Mouse (Mus musculus) gastrocnemius, adult 8-10 months (tissue): Measurements from ENCODE around the gene Kazn. TPM values are rescaled to one million over a fixed set of nuclear protein-coding genes. Genes with fewer than 3 reads are reported as not detected.

Experiments used
- DNase-seq, 2 experiments: peaks; one replicate each; pipeline ENCODE4 v3.0.0; 2022; ENCODE audit warnings: low spot score in 2 of 2
- total RNA-seq, 4 experiments: library from RNA; stranded (reverse); gene quantifications; 2 replicates each; pipeline ENCODE4 v1.2.4; 2022

Kazn gene
- total RNA-seq, 4 experiments from 2014 or later: 1.3 to 1.9 (median 1.7) TPM

DNA sequence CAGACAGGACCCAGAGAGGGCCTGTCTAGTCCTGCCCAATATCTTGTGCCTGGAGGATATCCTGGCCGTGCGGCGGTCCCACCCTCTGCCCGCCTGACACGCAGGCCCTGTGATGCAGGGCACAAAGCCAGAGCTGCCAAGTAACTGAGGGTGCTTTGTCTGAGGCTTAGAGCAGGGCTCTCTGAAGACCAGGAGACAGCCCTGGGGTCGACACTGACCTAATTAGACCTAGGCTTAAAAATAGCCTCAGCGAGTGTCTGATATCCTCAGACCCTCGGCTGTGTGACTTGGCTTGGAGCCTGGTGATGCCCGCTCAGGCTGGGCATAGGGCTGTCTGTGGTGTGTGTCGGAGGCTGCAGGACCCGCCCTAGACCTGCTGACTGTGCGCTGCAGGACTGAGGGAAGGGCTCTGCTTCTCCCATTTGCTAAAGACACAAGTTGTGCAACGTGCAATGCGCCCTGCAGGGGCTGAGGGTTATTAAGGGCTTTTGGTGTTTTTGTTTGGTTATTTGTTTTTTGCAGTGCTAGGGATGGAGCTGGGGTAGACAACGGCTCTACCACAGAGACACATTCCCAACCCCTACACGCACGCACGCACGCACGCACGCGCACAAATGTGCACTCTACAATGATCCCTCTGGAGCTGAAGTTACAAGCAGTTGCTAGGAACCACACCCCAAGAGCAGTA is 181.5 kb downstream of the Kazn start:
- DNase-seq: no peak

DNA sequence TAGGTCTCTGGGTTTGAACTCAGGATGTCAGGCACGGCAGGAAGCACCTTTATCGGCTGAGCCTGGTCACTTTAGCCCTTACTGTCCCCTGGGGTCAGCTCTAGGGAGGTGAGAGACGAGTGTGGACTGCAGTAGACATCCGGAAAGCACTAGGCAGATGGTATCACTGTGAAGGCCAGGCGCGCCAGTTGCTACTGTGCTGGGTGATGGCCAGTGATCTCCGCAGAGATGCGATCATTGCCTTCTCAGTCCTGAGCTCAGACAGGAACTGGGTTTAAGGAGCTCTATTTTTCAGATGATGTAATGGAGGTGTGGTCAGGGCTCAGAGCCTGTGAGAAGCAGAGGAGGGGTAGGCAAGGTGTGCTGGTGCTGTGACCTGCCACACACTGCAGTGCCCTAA is 183.6 kb downstream of the Kazn start:
- DNase-seq: no peak

DNA sequence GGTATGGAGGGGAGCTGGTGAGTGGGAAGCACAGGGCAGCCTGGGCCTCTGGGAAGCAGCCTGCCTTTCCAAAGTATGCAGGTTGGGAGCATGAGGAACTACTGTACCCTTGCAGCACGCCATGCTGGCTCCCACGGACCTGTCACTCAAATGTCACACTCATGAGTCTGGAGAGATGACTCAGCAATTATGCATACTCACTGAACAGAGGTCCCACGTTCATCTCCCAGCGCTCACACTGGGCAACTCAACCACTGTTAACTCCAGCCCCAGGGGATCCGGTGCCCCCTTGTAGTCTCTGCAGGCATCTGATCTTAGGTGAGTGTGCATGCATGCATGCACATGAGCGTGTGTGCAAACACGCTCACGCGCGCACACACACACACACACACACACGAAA is 184.6 kb downstream of the Kazn start:
- DNase-seq: no peak

DNA sequence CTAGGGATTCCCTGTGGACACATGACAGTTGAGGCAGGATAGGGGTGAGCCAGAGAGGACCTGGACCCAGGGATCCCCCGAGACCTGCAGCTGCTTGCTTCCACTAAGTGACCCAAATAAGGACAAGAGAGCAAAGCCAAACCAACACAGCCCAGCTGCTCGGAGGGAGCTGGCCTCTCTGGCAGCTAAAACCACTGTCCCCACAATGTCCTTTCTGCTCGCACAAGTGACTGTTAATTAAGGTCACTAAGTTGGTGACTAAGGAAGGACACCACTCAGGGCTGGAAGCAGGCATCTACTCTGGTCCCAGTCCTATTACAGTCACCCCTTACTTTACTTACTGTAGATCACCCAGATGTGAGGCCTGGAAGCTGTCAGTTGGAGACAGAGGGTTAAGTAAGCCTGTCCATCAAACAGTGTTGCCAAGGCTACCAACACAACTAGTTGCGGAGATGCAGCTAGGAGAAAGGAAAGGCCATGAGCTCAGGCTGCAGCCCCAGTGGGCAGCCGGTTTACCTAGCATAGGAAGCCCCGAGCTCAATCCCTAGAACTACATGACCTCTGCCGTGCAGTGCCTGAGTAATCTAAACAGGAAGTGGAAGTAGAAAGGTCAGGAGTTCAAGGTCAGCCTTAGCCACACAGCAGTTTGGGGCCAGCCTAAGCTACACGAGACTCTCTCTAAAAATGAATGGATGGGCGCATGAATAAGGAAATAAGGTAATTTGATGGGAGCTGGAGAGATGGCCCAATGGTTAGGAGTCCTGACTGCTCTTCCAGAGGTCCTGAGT is 185.3 kb downstream of the Kazn start:
- DNase-seq: no peak

GRCm38 (mm10) chr4:142053261-142053660 is 185.9 kb downstream of the Kazn start:
- DNase-seq: no peak

DNA sequence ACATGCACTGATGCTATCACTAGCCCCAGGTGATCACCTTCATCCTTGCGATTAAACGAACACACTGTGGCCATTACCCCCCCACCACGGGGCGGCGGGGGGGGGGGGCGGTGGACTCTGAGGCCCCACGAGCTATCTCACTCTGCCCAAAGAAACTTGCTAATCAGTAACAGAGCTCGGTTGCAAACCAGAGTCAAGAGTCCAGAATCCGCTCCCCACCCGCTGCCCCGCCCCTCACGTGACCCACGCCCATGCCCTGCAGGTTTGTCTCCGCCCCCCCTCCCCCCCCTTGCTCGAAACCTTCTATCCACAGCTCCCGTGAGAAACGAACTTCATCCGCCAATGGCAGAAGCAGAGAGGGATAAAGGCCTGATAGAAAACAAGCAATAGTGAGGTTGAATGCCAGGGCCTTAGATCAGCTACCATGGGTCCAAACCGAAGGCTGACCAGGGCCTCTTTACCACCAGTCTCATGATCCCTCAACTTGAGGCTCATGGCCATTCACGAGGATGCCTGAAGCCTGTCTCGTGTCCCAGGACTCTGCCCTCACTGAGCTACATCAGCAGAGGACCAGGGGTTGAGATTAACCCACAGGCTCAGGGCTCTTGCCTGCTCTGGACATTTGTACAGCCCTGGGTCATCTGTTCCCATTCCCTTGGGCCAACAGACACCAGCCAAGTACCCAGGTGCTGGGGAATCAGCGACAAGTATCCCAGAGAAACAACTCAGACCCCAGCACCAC is 186.6 kb downstream of the Kazn start:
- no peak for DNase-seq

Other genes starting within 250 kb of the Kazn start
- not detected for gene Fhad1, start 224.3 kb downstream of the Kazn start, total RNA-seq
- under 1 TPM; 0.22 to 0.86 (median 0.72) TPM for gene Tmem51, start 155.1 kb downstream of the Kazn start, total RNA-seq